Mouse (Mus musculus) forebrain, embryonic 14.5 days (tissue): Measurements from ENCODE around the gene Dbn1. TPM values are rescaled to one million over a fixed set of nuclear protein-coding genes. Genes with fewer than 3 reads are reported as not detected.
A peak's percentile ranks its signal among the peaks of the same experiment; 100 is the strongest.

Source experiments
- ATAC-seq: fragments of 200-750 bp; cut with Nextera tagmentation; 2 replicates; pipeline ENCODE4 v1.8.0; 2017; ENCODE audit warnings: mild to moderate bottlenecking, moderate library complexity
- DNase-seq: peaks from one replicate; pipeline ENCODE4 v3.0.0-alpha.2; 2015; ENCODE audit warnings: low spot score
- H3K27ac ChIP-seq: fragments of 300-500 bp; sonication (generic); 2 replicates; pipeline ENCODE4 v1.5.1; 2014; ENCODE audit warnings: low read depth, mild to moderate bottlenecking, control low read depth, low read length, moderate library complexity
- H3K27me3 ChIP-seq: fragments of 300-500 bp; sonication (generic); replicated peaks from 2 replicates; pipeline ENCODE4 v1.6.1; 2014; ENCODE audit warnings: low read length, control low read depth, mixed read lengths; ENCODE audit not compliant: control insufficient read depth, insufficient read depth
- H3K36me3 ChIP-seq: fragments of 300-500 bp; sonication (generic); 2 replicates; pipeline ENCODE4 v1.6.1; 2014; ENCODE audit warnings: low read length, control low read depth; ENCODE audit not compliant: control insufficient read depth, insufficient read depth
- H3K4me1 ChIP-seq: fragments of 300-500 bp; sonication (generic); 2 replicates; pipeline ENCODE4 v1.6.1; 2014; ENCODE audit warnings: antibody characterized with exemption, low read length, control low read depth; ENCODE audit not compliant: control insufficient read depth, insufficient read depth
- H3K4me2 ChIP-seq: fragments of 300-500 bp; sonication (generic); 2 replicates; pipeline ENCODE4 v1.6.1; 2014; ENCODE audit warnings: mild to moderate bottlenecking, control low read depth, low read length
- H3K4me3 ChIP-seq: fragments of 300-500 bp; sonication (generic); 2 replicates; pipeline ENCODE4 v1.5.1; 2014; ENCODE audit warnings: low read depth, low read length, control low read depth
- H3K9ac ChIP-seq: fragments of 300-500 bp; sonication (generic); 2 replicates; pipeline ENCODE4 v1.6.1; 2014; ENCODE audit warnings: mild to moderate bottlenecking, low read length, control low read depth, moderate library complexity
- H3K9me3 ChIP-seq: fragments of 300-500 bp; sonication (generic); replicated peaks from 2 replicates; pipeline ENCODE4 v1.6.1; 2016; ENCODE audit warnings: low read length, control low read depth, mixed read lengths; ENCODE audit not compliant: control insufficient read depth
- WGBS: fragments of 180-500 bp; shearing (Covaris S2); extraction: QIAGEN DNeasy Blood & Tissue Kit; methylation state at CpG from one replicate; pipeline ENCODE4 v1.1.7; 2014; 5-methylcytosine and 5-hydroxymethylcytosine counted together
- polyA plus RNA-seq: library from polyadenylated mRNA; unstranded; fragments of >200 nt; fragmentation: Nextera tagmentation; extraction: Ambion mirVana; gene quantifications from 2 replicates; pipeline ENCODE4 v1.2.1, GENCODE M21; 2014

Gene Dbn1
- polyA plus RNA-seq, 1 experiment from 2014 or later = 396 TPM

- H3K27me3 ChIP-seq = no peaks in the 10 kb centered on the region
- ATAC-seq = no peak
- DNase-seq = no peak
- no peaks in the 10 kb centered on the region for H3K4me1 ChIP-seq
- H3K4me2 ChIP-seq = no peak overlapping the region
- peaks cover 79% of the 10 kb centered on the region for H3K36me3 ChIP-seq
- H3K4me3 ChIP-seq = no peak overlapping the region
- no peak overlapping the region for H3K27ac ChIP-seq
- H3K9ac ChIP-seq = no peak overlapping the region
- 85% methylated on average over 8 of the region's 8 CpGs for WGBS
- no peaks in the 10 kb centered on the region for H3K9me3 ChIP-seq
These were observed 14.5 kb upstream of the Dbn1 start for GRCm38 (mm10) chr13:55502405-55502804.

- 84% methylated on average over 10 of the region's 10 CpGs for WGBS
- H3K36me3 ChIP-seq = peaks cover 61% of the 10 kb centered on the region
These were observed 12.7 kb upstream of the Dbn1 start for GRCm38 (mm10) chr13:55500575-55500974.

GRCm38 (mm10) chr13:55498906-55499305, 11.0 kb upstream of the Dbn1 start:
- no peak for ATAC-seq
- 47% methylated on average over 11 of the region's 11 CpGs for WGBS
- Histone ChIP-seq H3K4me2 (no peak overlapping the region), H3K4me3 (no peak overlapping the region), H3K27ac (peak overlapping the region; percentile 39; the same call in 1 of the 2 replicates), H3K36me3 (peaks cover 45% of the 10 kb centered on the region), H3K9me3 (no peaks in the 10 kb centered on the region), H3K9ac (no peak overlapping the region), H3K4me1 (peaks cover 25% of the 10 kb centered on the region), H3K27me3 (no peaks in the 10 kb centered on the region)
- no peak for DNase-seq

More at GRCm38 (mm10) chr13:55500575-55500974, 12.7 kb upstream of the Dbn1 start:
- no peaks in the 10 kb centered on the region for H3K27me3 ChIP-seq
- H3K9ac ChIP-seq = no peak overlapping the region
- DNase-seq (no peak), ATAC-seq (no peak)
- H3K4me3 ChIP-seq = no peak overlapping the region
- peaks cover 11% of the 10 kb centered on the region for H3K4me1 ChIP-seq
- H3K27ac ChIP-seq = no peak overlapping the region
- H3K9me3 ChIP-seq = no peaks in the 10 kb centered on the region
- no peak overlapping the region for H3K4me2 ChIP-seq

- no peak overlapping the region for H3K27ac ChIP-seq
- H3K4me3 ChIP-seq = no peak overlapping the region
- 86% methylated on average over 6 of the region's 6 CpGs for WGBS
- H3K4me1 ChIP-seq = peaks cover 25% of the 10 kb centered on the region
- DNase-seq (no peak), ATAC-seq (no peak)
- H3K9ac ChIP-seq = no peak overlapping the region
- peaks cover 27% of the 10 kb centered on the region for H3K36me3 ChIP-seq
- H3K27me3 ChIP-seq = no peaks in the 10 kb centered on the region
- H3K4me2 ChIP-seq = no peak overlapping the region
- H3K9me3 ChIP-seq = no peaks in the 10 kb centered on the region
These were observed 8.8 kb upstream of the Dbn1 start for GRCm38 (mm10) chr13:55496661-55497060.

DNA sequence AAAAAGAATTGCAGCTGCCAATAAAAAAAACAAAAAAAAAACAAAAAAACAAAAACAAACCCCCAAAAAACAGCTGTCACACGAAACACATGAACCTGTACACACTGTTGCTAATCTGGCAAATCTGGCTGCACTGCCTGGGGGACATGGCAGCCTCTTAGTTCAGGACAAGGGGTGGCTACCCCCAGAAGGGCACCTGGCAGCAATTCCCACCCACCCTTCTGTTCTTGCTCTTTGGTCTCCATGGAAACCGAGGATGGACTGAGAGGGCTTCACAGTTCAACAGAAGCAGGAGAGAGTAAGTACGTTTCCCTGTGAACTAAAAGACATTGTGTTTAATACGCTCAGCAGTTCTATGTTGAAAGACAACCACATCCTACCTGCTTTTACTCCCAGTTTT, 7.8 kb upstream of the Dbn1 start:
- H3K4me2 ChIP-seq = peak overlapping the region; percentile 28; the same call in 1 of the 2 replicates
- H3K27me3 ChIP-seq = no peaks in the 10 kb centered on the region
- H3K4me3 ChIP-seq = no peak overlapping the region
- WGBS = 9% methylated on average over 4 of the region's 4 CpGs
- no peak overlapping the region for H3K9ac ChIP-seq
- ATAC-seq (peak; percentile 54; the same call in 1 of the 2 replicates), DNase-seq (peak; percentile 62)
- no peaks in the 10 kb centered on the region for H3K9me3 ChIP-seq
- H3K4me1 ChIP-seq = peaks cover 25% of the 10 kb centered on the region
- peaks cover 19% of the 10 kb centered on the region; the same call in 1 of the 2 replicates for H3K36me3 ChIP-seq
- peak overlapping the region; percentile 60 for H3K27ac ChIP-seq

GRCm38 (mm10) chr13:55494883-55495621, 7.1 kb upstream of the Dbn1 start:
- no peak overlapping the region for H3K4me3 ChIP-seq
- peak; percentile 73 for ATAC-seq
- DNase-seq = peak; percentile 79

DNA sequence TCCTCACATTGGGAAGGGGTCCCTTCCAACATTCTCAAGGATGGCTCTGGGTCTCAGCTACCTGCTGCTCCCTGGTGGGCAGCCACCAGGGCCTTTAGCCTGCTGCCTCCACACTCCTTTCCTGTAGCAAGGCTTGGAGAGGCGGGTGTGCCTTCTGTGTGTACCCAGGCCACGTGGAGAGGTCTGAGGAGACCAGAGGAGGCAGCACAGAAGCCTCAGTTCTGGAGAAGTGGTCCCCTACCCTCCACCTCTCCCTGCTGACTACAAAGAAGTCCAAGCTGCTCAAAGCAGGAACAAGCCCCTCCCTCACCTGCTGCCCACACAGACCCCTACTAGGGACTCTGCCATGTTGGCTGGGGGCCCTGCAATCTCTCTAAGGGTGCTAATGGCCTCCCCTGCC, 6.3 kb upstream of the Dbn1 start:
- peak; percentile 18; the same call in 1 of the 2 replicates for ATAC-seq
- no peak overlapping the region for H3K27ac ChIP-seq
- no peaks in the 10 kb centered on the region for H3K27me3 ChIP-seq
- no peaks in the 10 kb centered on the region for H3K9me3 ChIP-seq
- peaks cover 9% of the 10 kb centered on the region; the same call in 1 of the 2 replicates for H3K36me3 ChIP-seq
- peaks cover 25% of the 10 kb centered on the region for H3K4me1 ChIP-seq
- no peak overlapping the region for H3K4me2 ChIP-seq
- no peak for DNase-seq
- H3K9ac ChIP-seq = no peak overlapping the region; the same call in 1 of the 2 replicates
- H3K4me3 ChIP-seq = no peak overlapping the region
- WGBS = 36% methylated on average over 2 of the region's 2 CpGs

More at GRCm38 (mm10) chr13:55494883-55495621, 7.1 kb upstream of the Dbn1 start:
- peak overlapping the region; percentile 21; the same call in 1 of the 2 replicates for H3K9ac ChIP-seq
- H3K9me3 ChIP-seq = no peaks in the 10 kb centered on the region
- peaks cover 13% of the 10 kb centered on the region; the same call in 1 of the 2 replicates for H3K36me3 ChIP-seq
- H3K27me3 ChIP-seq = no peaks in the 10 kb centered on the region
- H3K27ac ChIP-seq = peak overlapping the region; percentile 52; the same call in 1 of the 2 replicates
- 14% methylated on average over 18 of the region's 18 CpGs for WGBS
- peaks cover 25% of the 10 kb centered on the region for H3K4me1 ChIP-seq
- H3K4me2 ChIP-seq = 0 out of 2 replicates have a peak overlapping the region, but pooled peaks have one; percentile 9

DNA sequence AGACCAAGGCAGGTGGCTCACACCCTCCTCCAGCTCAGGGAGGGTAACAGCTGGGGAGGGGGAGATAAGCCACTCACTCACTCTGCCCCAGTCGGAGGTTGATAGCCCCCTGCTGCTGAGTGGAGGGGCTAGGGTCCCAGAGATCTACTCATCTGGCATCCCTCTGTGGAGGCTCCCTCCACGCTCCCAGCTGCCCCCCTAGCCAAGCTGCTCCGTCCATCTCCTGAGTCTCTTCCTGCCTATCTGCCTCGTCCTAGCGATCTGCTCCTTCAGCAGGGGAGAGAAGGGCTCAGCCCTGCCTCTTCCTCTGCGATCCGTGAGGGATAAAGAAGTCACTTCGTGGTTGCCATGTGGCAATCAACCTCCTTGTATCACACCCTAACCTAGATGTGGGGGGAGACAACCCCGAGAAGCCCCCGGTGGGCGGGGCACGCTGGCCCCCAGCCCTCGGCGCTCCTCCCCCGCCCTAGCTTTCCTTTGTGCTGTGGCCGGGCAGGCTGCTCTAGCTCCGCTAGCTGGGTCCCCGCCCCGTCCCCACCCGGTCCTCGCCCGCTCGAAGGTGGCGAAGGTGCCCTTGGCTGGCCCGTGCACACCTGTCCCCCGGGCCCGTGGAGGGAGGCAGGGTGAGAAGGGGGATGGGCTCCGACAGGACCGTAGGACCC, 864 bp downstream of the Dbn1 start:
- DNase-seq (peak; percentile 68), ATAC-seq (peak; percentile 40)
- H3K36me3 ChIP-seq = peaks cover 21% of the 10 kb centered on the region
- peak overlapping the region; percentile 99 for H3K4me3 ChIP-seq
- H3K4me1 ChIP-seq = peaks cover 38% of the 10 kb centered on the region
- peak overlapping the region; percentile 100 for H3K27ac ChIP-seq
- H3K27me3 ChIP-seq = no peaks in the 10 kb centered on the region
- under 1% methylated on average over 19 of the region's 29 CpGs for WGBS
- peak overlapping the region; percentile 100 for H3K9ac ChIP-seq
- H3K9me3 ChIP-seq = no peaks in the 10 kb centered on the region
- H3K4me2 ChIP-seq = peak overlapping the region; percentile 99
